8 mouse cellular contexts compared by ENCODE assay signal in genomic region chr15:85583024-85583423, GRCm38 (mm10). TPM values are rescaled to one million over a fixed set of nuclear protein-coding genes. Genes with fewer than 3 reads are reported as not detected.
DNase-seq lines count a peak whose midpoint lies in the region; ATAC-seq lines count a peak whose summit lies in the region.

No protein-coding gene starts in this region.

- WGBS in embryonic facial prominence, embryonic 14.5 days, result under 1% methylated on average over 8 of the region's 8 CpGs
- 3% methylated on average over 8 of the region's 8 CpGs for WGBS in heart, embryonic 11.5 days (ENCODE audit: insufficient replicate concordance)
- under 1% methylated on average over 8 of the region's 8 CpGs for WGBS in kidney, embryonic 16.5 days
- 3% methylated on average over 8 of the region's 8 CpGs for WGBS in liver, embryonic 11.5 days
- WGBS in neural tube, embryonic 12.5 days, result 3% methylated on average over 8 of the region's 8 CpGs

- H3K27me3 ChIP-seq in embryonic facial prominence, embryonic 14.5 days (replicated peaks; ENCODE audit: control insufficient read depth, insufficient read depth, low read length), result peaks cover 62% of the 10 kb centered on the region
- peaks cover 61% of the 10 kb centered on the region for H3K27me3 ChIP-seq in heart, embryonic 11.5 days (ENCODE audit: control insufficient read depth, insufficient read depth, low read length)
- peaks cover 73% of the 10 kb centered on the region for H3K27me3 ChIP-seq in kidney, embryonic 16.5 days (ENCODE audit: insufficient read depth, low read length)
- peaks cover 63% of the 10 kb centered on the region for H3K27me3 ChIP-seq in liver, embryonic 11.5 days (replicated peaks; ENCODE audit: control insufficient read depth, insufficient read depth, low read length)
- peaks cover 60% of the 10 kb centered on the region for H3K27me3 ChIP-seq in neural tube, embryonic 12.5 days (replicated peaks)

- ATAC-seq in embryonic facial prominence, embryonic 14.5 days (ENCODE audit: low read depth), result peak; percentile 83
- ATAC-seq in heart, embryonic 11.5 days (replicated peaks; ENCODE audit: insufficient number of reproducible peaks, low FRiP score, low TSS enrichment), result 0 out of 2 replicates have a peak, but pooled peaks have one; percentile 47
- peak; percentile 79 for ATAC-seq in kidney, embryonic 16.5 days (ENCODE audit: low FRiP score, low TSS enrichment)
- no peak; the same call in 1 of the 2 replicates for ATAC-seq in liver, embryonic 11.5 days (replicated peaks; ENCODE audit: low FRiP score)
- ATAC-seq in neural tube, embryonic 12.5 days (ENCODE audit: low FRiP score, low read depth), result peak; percentile 74

- H3K27ac ChIP-seq in embryonic facial prominence, embryonic 14.5 days (replicated peaks; ENCODE audit: low read depth, low read length), result no peak overlapping the region
- no peak overlapping the region for H3K27ac ChIP-seq in heart, embryonic 11.5 days (ENCODE audit: low read depth, low read length)
- H3K27ac ChIP-seq in kidney, embryonic 16.5 days (ENCODE audit: low read length), result no peak overlapping the region
- no peak overlapping the region for H3K27ac ChIP-seq in liver, embryonic 11.5 days (ENCODE audit: low read depth, low read length)
- no peak overlapping the region for H3K27ac ChIP-seq in neural tube, embryonic 12.5 days

- peak; percentile 87 for DNase-seq in 416B (ENCODE audit: low read depth)
- DNase-seq in adrenal gland, postnatal 36 days, result peak; percentile 84 to 88
- DNase-seq in embryonic facial prominence, embryonic 14.5 days (ENCODE audit: low spot score), result peak; percentile 91
- peak; percentile 75 for DNase-seq in liver, embryonic 11.5 days (ENCODE audit: low spot score)
- DNase-seq in thymus, adult 18-20 months, result peak; percentile 30 to 41

- no peaks in the 10 kb centered on the region for H3K36me3 ChIP-seq in embryonic facial prominence, embryonic 14.5 days (ENCODE audit: control insufficient read depth, insufficient read depth, low read length)
- H3K36me3 ChIP-seq in heart, embryonic 11.5 days (ENCODE audit: control insufficient read depth, insufficient read depth, low read length), result no peaks in the 10 kb centered on the region
- H3K36me3 ChIP-seq in kidney, embryonic 16.5 days (ENCODE audit: insufficient read depth, low read length), result no peaks in the 10 kb centered on the region
- no peaks in the 10 kb centered on the region for H3K36me3 ChIP-seq in liver, embryonic 11.5 days (ENCODE audit: control insufficient read depth, insufficient read depth, low read length)
- H3K36me3 ChIP-seq in neural tube, embryonic 12.5 days, result no peaks in the 10 kb centered on the region

- H3K4me1 ChIP-seq in embryonic facial prominence, embryonic 14.5 days (ENCODE audit: control insufficient read depth, insufficient read depth, low read length), result peaks cover under 1% of the 10 kb centered on the region
- H3K4me1 ChIP-seq in heart, embryonic 11.5 days (ENCODE audit: control insufficient read depth, insufficient read depth, low read length), result peaks cover 11% of the 10 kb centered on the region
- H3K4me1 ChIP-seq in kidney, embryonic 16.5 days (ENCODE audit: insufficient read depth, low read length), result peaks cover 20% of the 10 kb centered on the region
- H3K4me1 ChIP-seq in liver, embryonic 11.5 days (replicated peaks; ENCODE audit: control insufficient read depth, insufficient read depth, low read length), result peaks cover 2% of the 10 kb centered on the region; the same call in 1 of the 2 replicates
- H3K4me1 ChIP-seq in neural tube, embryonic 12.5 days, result peaks cover 33% of the 10 kb centered on the region

- H3K9me3 ChIP-seq in embryonic facial prominence, embryonic 14.5 days (ENCODE audit: control insufficient read depth, low read length), result peaks cover 6% of the 10 kb centered on the region; the same call in 1 of the 2 replicates
- H3K9me3 ChIP-seq in heart, embryonic 11.5 days (replicated peaks; ENCODE audit: control insufficient read depth, low read length), result 0 out of 2 replicates have a peak, but pooled peaks cover 3% of the 10 kb centered on the region
- H3K9me3 ChIP-seq in kidney, embryonic 16.5 days (ENCODE audit: low read length), result no peaks in the 10 kb centered on the region
- H3K9me3 ChIP-seq in liver, embryonic 11.5 days (ENCODE audit: control insufficient read depth, low read length), result no peaks in the 10 kb centered on the region
- H3K9me3 ChIP-seq in neural tube, embryonic 12.5 days, result no peaks in the 10 kb centered on the region

- H3K4me2 ChIP-seq in embryonic facial prominence, embryonic 14.5 days (ENCODE audit: low read depth, low read length), result no peak overlapping the region
- no peak overlapping the region for H3K4me2 ChIP-seq in heart, embryonic 11.5 days
- H3K4me2 ChIP-seq in kidney, embryonic 16.5 days (replicated peaks; ENCODE audit: low read depth, low read length), result no peak overlapping the region
- H3K4me2 ChIP-seq in liver, embryonic 11.5 days, result no peak overlapping the region; the same call in 1 of the 2 replicates
- peak overlapping the region; percentile 98 for H3K4me2 ChIP-seq in neural tube, embryonic 12.5 days (replicated peaks)

- peak overlapping the region; percentile 8; the same call in 1 of the 2 replicates for H3K4me3 ChIP-seq in embryonic facial prominence, embryonic 14.5 days (ENCODE audit: low read depth, low read length)
- no peak overlapping the region for H3K4me3 ChIP-seq in heart, embryonic 11.5 days (ENCODE audit: low read depth, low read length)
- H3K4me3 ChIP-seq in kidney, embryonic 16.5 days (ENCODE audit: low read length), result no peak overlapping the region
- no peak overlapping the region for H3K4me3 ChIP-seq in liver, embryonic 11.5 days (ENCODE audit: low read depth, low read length)
- no peak overlapping the region for H3K4me3 ChIP-seq in neural tube, embryonic 12.5 days

- no peak overlapping the region for H3K9ac ChIP-seq in embryonic facial prominence, embryonic 14.5 days (ENCODE audit: low read depth, low read length)
- H3K9ac ChIP-seq in heart, embryonic 11.5 days (ENCODE audit: low read depth, low read length), result no peak overlapping the region
- H3K9ac ChIP-seq in kidney, embryonic 16.5 days (replicated peaks; ENCODE audit: low read length), result no peak overlapping the region
- H3K9ac ChIP-seq in liver, embryonic 11.5 days (ENCODE audit: low read depth, low read length), result no peak overlapping the region
- no peak overlapping the region for H3K9ac ChIP-seq in neural tube, embryonic 12.5 days

RNA-seq across cellular contexts. Expression of gene Wnt7b, which starts 0.8 kb away (rescaled TPM):
- total RNA-seq in adrenal gland, postnatal 36 days (2021), result under 1 TPM; 0.49 to 0.96 TPM
- polyA plus RNA-seq in embryonic facial prominence, embryonic 14.5 days (2014; fragmentation: Nextera tagmentation; extraction: Ambion mirVana), result 15.7 and 17.8 TPM in 2 replicates
- 0.52 and 1.5 TPM in 2 replicates for polyA plus RNA-seq in heart, embryonic 11.5 days (2014; fragmentation: Nextera tagmentation; extraction: Ambion mirVana)
- polyA plus RNA-seq in kidney, embryonic 16.5 days (2015; fragmentation: Nextera tagmentation; extraction: Ambion mirVana), result 21.2 and 22.5 TPM in 2 replicates
- 1.2 and 2.2 TPM in 2 replicates for polyA plus RNA-seq in liver, embryonic 11.5 days (2014; fragmentation: Nextera tagmentation; extraction: Ambion mirVana)
- 90.3 and 99.7 TPM in 2 replicates for polyA plus RNA-seq in neural tube, embryonic 12.5 days (2016; fragmentation: Nextera tagmentation; extraction: Ambion mirVana)

Comparison
In these comparisons a context has a peak if more than half of its experiments do, and no peak if none do; other contexts are left out.
1. DNase-seq: peak in every context shown above with its lines; median percentile 91 in embryonic facial prominence, embryonic 14.5 days; 87 in 416B; 86 in adrenal gland, postnatal 36 days; 75 in liver, embryonic 11.5 days; 36 in thymus, adult 18-20 months.